In genomic region chr13:58225694-58226093, GRCm38 (mm10) we compare ENCODE assay signal across 16 mouse cellular contexts.
"Had no signal": no experiment of that assay in that cellular context is flagged by ENCODE, and none has a peak within 500 bp of the region (broad histone marks: within the 10 kb centered on the region; RNA-seq: fewer than 3 reads in every experiment).

No protein-coding gene starts in this region.

- H3K27ac ChIP-seq: liver, embryonic 13.5 days; stomach, postnatal 0 days had no signal

- H3K4me3 ChIP-seq: liver, embryonic 13.5 days had no signal

- H3K9ac ChIP-seq: liver, embryonic 13.5 days had no signal

- H3K36me3 ChIP-seq: liver, embryonic 13.5 days had no signal

- DNase-seq: kidney, adult 9 months; kidney, postnatal 14 days; kidney, postnatal 4 days; left cerebral cortex, postnatal 4 days; liver, embryonic 13.5 days; lung, adult 2 months; lung, postnatal 14 days; lung, postnatal 4 days; midbrain, embryonic 14.5 days; right cerebral cortex, adult 18-20 months; right cerebral cortex, postnatal 14 days; right cerebral cortex, postnatal 4 days; thymus, adult 18-20 months; thymus, postnatal 14 days had no signal

- H3K4me2 ChIP-seq: liver, embryonic 13.5 days; midbrain, embryonic 11.5 days had no signal

- H3K27me3 ChIP-seq: liver, embryonic 13.5 days had no signal
